Mouse (Mus musculus) hindbrain, embryonic 14.5 days (tissue): Measurements from ENCODE around the gene Caap1. TPM values are rescaled to one million over a fixed set of nuclear protein-coding genes. Genes with fewer than 3 reads are reported as not detected.

Experiments
- ATAC-seq: fragments of 200-750 bp; cut with Nextera tagmentation; 2 replicates; pipeline ENCODE4 v1.8.0; 2017; ENCODE audit warnings: moderate number of reproducible peaks, mild to moderate bottlenecking, moderate TSS enrichment, moderate library complexity; ENCODE audit not compliant: low FRiP score
- DNase-seq: peaks from one replicate; pipeline ENCODE4 v3.0.0-alpha.2; 2015; ENCODE audit warnings: low spot score
- H3K27ac ChIP-seq: fragments of 300-500 bp; sonication (generic); 2 replicates; pipeline ENCODE4 v1.5.1; 2014; ENCODE audit warnings: mild to moderate bottlenecking, moderate library complexity
- H3K27me3 ChIP-seq: fragments of 300-500 bp; sonication (generic); 2 replicates; pipeline ENCODE4 v1.6.1; 2014; ENCODE audit warnings: mild to moderate bottlenecking, low read length, mixed read lengths; ENCODE audit not compliant: control insufficient read depth, insufficient read depth
- H3K36me3 ChIP-seq: fragments of 300-500 bp; sonication (generic); replicated peaks from 2 replicates; pipeline ENCODE4 v1.6.1; 2014; ENCODE audit not compliant: control insufficient read depth, insufficient read depth
- H3K4me1 ChIP-seq: fragments of 300-500 bp; sonication (generic); replicated peaks from 2 replicates; pipeline ENCODE4 v1.6.1; 2014; ENCODE audit warnings: antibody characterized with exemption, low read length, mixed read lengths; ENCODE audit not compliant: control insufficient read depth, insufficient read depth
- H3K4me2 ChIP-seq: fragments of 300-500 bp; sonication (generic); replicated peaks from 2 replicates; pipeline ENCODE4 v1.6.1; 2014; ENCODE audit warnings: mild to moderate bottlenecking, moderate library complexity
- H3K4me3 ChIP-seq: fragments of 300-500 bp; sonication (generic); replicated peaks from 2 replicates; pipeline ENCODE4 v1.5.1; 2014; ENCODE audit warnings: mild to moderate bottlenecking, low read length
- H3K9ac ChIP-seq: fragments of 300-500 bp; sonication (generic); 2 replicates; pipeline ENCODE4 v1.6.1; 2014
- H3K9me3 ChIP-seq: fragments of 300-500 bp; sonication (generic); 2 replicates; pipeline ENCODE4 v1.6.1; 2016; ENCODE audit warnings: low read length; ENCODE audit not compliant: control insufficient read depth
- WGBS: fragments of 180-500 bp; shearing (Covaris S2); extraction: QIAGEN DNeasy Blood & Tissue Kit; methylation state at CpG from one replicate; pipeline ENCODE4 v1.1.7; 2014; 5-methylcytosine and 5-hydroxymethylcytosine counted together
- polyA plus RNA-seq: library from polyadenylated mRNA; unstranded; fragments of >200 nt; fragmentation: Nextera tagmentation; extraction: Ambion mirVana; gene quantifications from 2 replicates; pipeline ENCODE4 v1.2.1, GENCODE M21; 2014

Caap1 gene
- polyA plus RNA-seq, 1 experiment from 2014 or later: 19.4 TPM

- H3K36me3 ChIP-seq: no peaks in the 10 kb centered on the region
- H3K27me3 ChIP-seq: no peaks in the 10 kb centered on the region
- H3K4me2 ChIP-seq: no peak overlapping the region
- DNase-seq (no peak), ATAC-seq (no peak)
- H3K27ac ChIP-seq: no peak overlapping the region
- no peak overlapping the region for H3K9ac ChIP-seq
- WGBS: 100% methylated on average over 1 of the region's 1 CpGs
- no peaks in the 10 kb centered on the region for H3K9me3 ChIP-seq
- no peaks in the 10 kb centered on the region for H3K4me1 ChIP-seq
- H3K4me3 ChIP-seq: no peak overlapping the region
Observed at GRCm38 (mm10) chr4:94529448-94529847, 27.1 kb downstream of the Caap1 start.

GRCm38 (mm10) chr4:94523321-94523720 is 33.3 kb downstream of the Caap1 start:
- H3K4me2 ChIP-seq: no peak overlapping the region
- H3K27ac ChIP-seq: no peak overlapping the region
- H3K36me3 ChIP-seq: no peaks in the 10 kb centered on the region
- ATAC-seq (no peak), DNase-seq (peak; percentile 59)
- no peaks in the 10 kb centered on the region for H3K9me3 ChIP-seq
- no peaks in the 10 kb centered on the region for H3K4me1 ChIP-seq
- H3K9ac ChIP-seq: no peak overlapping the region
- no peaks in the 10 kb centered on the region for H3K27me3 ChIP-seq
- no peak overlapping the region for H3K4me3 ChIP-seq

- Histone ChIP-seq H3K4me3 (no peak overlapping the region), H3K27ac (no peak overlapping the region), H3K4me2 (no peak overlapping the region), H3K9ac (no peak overlapping the region), H3K27me3 (no peaks in the 10 kb centered on the region), H3K9me3 (no peaks in the 10 kb centered on the region), H3K4me1 (no peaks in the 10 kb centered on the region), H3K36me3 (no peaks in the 10 kb centered on the region)
- WGBS: 68% methylated on average over 4 of the region's 4 CpGs
- ATAC-seq: no peak
- DNase-seq: peak; percentile 83
Observed at GRCm38 (mm10) chr4:94517631-94518030, 39.0 kb downstream of the Caap1 start.

- H3K4me3 ChIP-seq: no peak overlapping the region
- no peak overlapping the region for H3K9ac ChIP-seq
- H3K9me3 ChIP-seq: no peaks in the 10 kb centered on the region
- no peaks in the 10 kb centered on the region for H3K27me3 ChIP-seq
- no peak overlapping the region for H3K4me2 ChIP-seq
- H3K36me3 ChIP-seq: peaks cover 5% of the 10 kb centered on the region; the same call in 1 of the 2 replicates
- no peaks in the 10 kb centered on the region for H3K4me1 ChIP-seq
- no peak for ATAC-seq
- no peak for DNase-seq
- WGBS: 82% methylated on average over 3 of the region's 3 CpGs
- no peak overlapping the region for H3K27ac ChIP-seq
Observed at GRCm38 (mm10) chr4:94515366-94515765, 41.2 kb downstream of the Caap1 start.

GRCm38 (mm10) chr4:94476749-94477399 is 79.7 kb downstream of the Caap1 start:
- Histone ChIP-seq H3K36me3 (no peaks in the 10 kb centered on the region), H3K4me1 (no peaks in the 10 kb centered on the region), H3K4me2 (no peak overlapping the region), H3K4me3 (no peak overlapping the region), H3K9ac (no peak overlapping the region), H3K9me3 (no peaks in the 10 kb centered on the region), H3K27me3 (no peaks in the 10 kb centered on the region), H3K27ac (no peak overlapping the region)
- ATAC-seq: no peak
- 81% methylated on average over 18 of the region's 18 CpGs for WGBS
- no peak for DNase-seq

- H3K4me2 ChIP-seq: no peak overlapping the region
- H3K27me3 ChIP-seq: no peaks in the 10 kb centered on the region
- WGBS: 97% methylated on average over 1 of the region's 1 CpGs
- ATAC-seq: no peak
- no peak for DNase-seq
- no peaks in the 10 kb centered on the region for H3K9me3 ChIP-seq
- no peaks in the 10 kb centered on the region for H3K4me1 ChIP-seq
- H3K36me3 ChIP-seq: no peaks in the 10 kb centered on the region
- H3K27ac ChIP-seq: no peak overlapping the region
- no peak overlapping the region for H3K4me3 ChIP-seq
- no peak overlapping the region for H3K9ac ChIP-seq
Observed at GRCm38 (mm10) chr4:94473286-94473685, 83.3 kb downstream of the Caap1 start.

GRCm38 (mm10) chr4:94459424-94459823 is 97.2 kb downstream of the Caap1 start:
- Histone ChIP-seq H3K9ac (no peak overlapping the region), H3K4me3 (no peak overlapping the region), H3K4me1 (no peaks in the 10 kb centered on the region), H3K9me3 (no peaks in the 10 kb centered on the region), H3K27me3 (no peaks in the 10 kb centered on the region), H3K36me3 (peaks cover 14% of the 10 kb centered on the region), H3K27ac (no peak overlapping the region), H3K4me2 (no peak overlapping the region)
- 92% methylated on average over 2 of the region's 2 CpGs for WGBS
- DNase-seq: no peak
- no peak for ATAC-seq

GRCm38 (mm10) chr4:94454857-94455256 is 101.7 kb downstream of the Caap1 start:
- H3K9me3 ChIP-seq: no peaks in the 10 kb centered on the region
- no peak for DNase-seq
- H3K36me3 ChIP-seq: peaks cover 5% of the 10 kb centered on the region; the same call in 1 of the 2 replicates
- no peak overlapping the region for H3K4me2 ChIP-seq
- H3K9ac ChIP-seq: no peak overlapping the region
- no peak overlapping the region for H3K4me3 ChIP-seq
- WGBS: 96% methylated on average over 1 of the region's 1 CpGs
- H3K27ac ChIP-seq: no peak overlapping the region
- no peaks in the 10 kb centered on the region for H3K4me1 ChIP-seq
- H3K27me3 ChIP-seq: no peaks in the 10 kb centered on the region
- no peak for ATAC-seq
